Mouse (Mus musculus) liver, embryonic 14.5 days (tissue): Measurements from ENCODE around the gene Gpr19. TPM values are rescaled to one million over a fixed set of nuclear protein-coding genes. Genes with fewer than 3 reads are reported as not detected.

Experiments used
- ATAC-seq: fragments of 200-750 bp; cut with Nextera tagmentation; 2 replicates; pipeline ENCODE4 v1.8.0; 2017; ENCODE audit warnings: moderate number of reproducible peaks, mild to moderate bottlenecking, moderate library complexity; ENCODE audit not compliant: insufficient read depth
- DNase-seq, 3 experiments: peaks; one replicate each; pipeline ENCODE4 v3.0.0-alpha.2; 2012 to 2013; ENCODE audit warnings: low read depth in 3 of 3, low spot score in 3 of 3
- H3K27ac ChIP-seq: fragments of 300-500 bp; sonication (generic); 2 replicates; pipeline ENCODE4 v1.5.1; 2014; ENCODE audit warnings: moderate library complexity, mild to moderate bottlenecking, control low read depth, inconsistent platforms
- H3K27me3 ChIP-seq: fragments of 300-500 bp; sonication (generic); 2 replicates; pipeline ENCODE4 v1.6.1; 2014; ENCODE audit warnings: mild to moderate bottlenecking, low read length, moderate library complexity; ENCODE audit not compliant: control insufficient read depth, insufficient read depth
- H3K36me3 ChIP-seq: fragments of 300-500 bp; sonication (generic); replicated peaks from 2 replicates; pipeline ENCODE4 v1.6.1; 2014; ENCODE audit warnings: low read depth; ENCODE audit not compliant: control insufficient read depth, insufficient read depth
- H3K4me1 ChIP-seq, 2 experiments: fragments of 200-500 bp in 1 of 2; fragments of 300-500 bp in 1 of 2; sonication (generic) in 1 of 2; replicated peaks; 2 replicates each; pipeline ENCODE4 v1.6.1; 2012 to 2014; ENCODE audit warnings: antibody characterized with exemption in 1 of 2, inconsistent platforms in 1 of 2, low read length in 1 of 2; ENCODE audit not compliant: control insufficient read depth in 2 of 2, insufficient read depth in 2 of 2
- H3K4me2 ChIP-seq: fragments of 300-500 bp; sonication (generic); 2 replicates; pipeline ENCODE4 v1.6.1; 2014; ENCODE audit warnings: low read depth, mild to moderate bottlenecking, control low read depth, moderate library complexity
- H3K4me3 ChIP-seq, 2 experiments: fragments of 200-500 bp in 1 of 2; fragments of 300-500 bp in 1 of 2; sonication (generic) in 1 of 2; 2 replicates each; pipeline ENCODE4 v1.5.1; 2012 to 2014; ENCODE audit warnings: low read depth in 2 of 2, low read length in 2 of 2, mild to moderate bottlenecking in 2 of 2, control low read depth in 1 of 2, inconsistent platforms in 1 of 2, moderate library complexity in 1 of 2; ENCODE audit not compliant: insufficient read depth in 1 of 2
- H3K9ac ChIP-seq: fragments of 300-500 bp; sonication (generic); replicated peaks from 2 replicates; pipeline ENCODE4 v1.6.1; 2014; ENCODE audit warnings: mild to moderate bottlenecking, control low read depth, moderate library complexity
- H3K9me3 ChIP-seq: fragments of 300-500 bp; sonication (generic); 2 replicates; pipeline ENCODE4 v1.6.1; 2016; ENCODE audit warnings: low read length, mixed read lengths; ENCODE audit not compliant: control insufficient read depth
- CTCF ChIP-seq: IDR thresholded peaks from 2 replicates; pipeline ENCODE4 v1.5.1; 2016; ENCODE audit warnings: antibody characterized with exemption, low read depth, control low read depth
- EP300 ChIP-seq: IDR thresholded peaks from 2 replicates; pipeline ENCODE4 v1.6.1; 2016; ENCODE audit warnings: antibody characterized with exemption, low read depth
- WGBS: fragments of 180-500 bp; shearing (Covaris S2); extraction: QIAGEN DNeasy Blood & Tissue Kit; methylation state at CpG from one replicate; pipeline ENCODE4 v1.1.7; 2014; ENCODE audit not compliant: insufficient replicate concordance; 5-methylcytosine and 5-hydroxymethylcytosine counted together
- polyA plus RNA-seq, 2 experiments: library from polyadenylated mRNA; depleted of rRNA in 1 of 2; stranded (reverse) in 1 of 2; unstranded in 1 of 2; fragments of >200 nt; fragmentation: Nextera tagmentation in 1 of 2; extraction: Ambion mirVana in 1 of 2; gene quantifications; 2 replicates each; pipeline versions ENCODE4 v1.2.1 to v1.2.3; 2012 to 2014

The Gpr19 gene
- 4.4 and 4.7 TPM in 2 replicates for polyA plus RNA-seq (2012; rRNA removed)
- 4.4 and 4.9 TPM in 2 replicates for polyA plus RNA-seq (2014; fragmentation: Nextera tagmentation; extraction: Ambion mirVana)

DNA sequence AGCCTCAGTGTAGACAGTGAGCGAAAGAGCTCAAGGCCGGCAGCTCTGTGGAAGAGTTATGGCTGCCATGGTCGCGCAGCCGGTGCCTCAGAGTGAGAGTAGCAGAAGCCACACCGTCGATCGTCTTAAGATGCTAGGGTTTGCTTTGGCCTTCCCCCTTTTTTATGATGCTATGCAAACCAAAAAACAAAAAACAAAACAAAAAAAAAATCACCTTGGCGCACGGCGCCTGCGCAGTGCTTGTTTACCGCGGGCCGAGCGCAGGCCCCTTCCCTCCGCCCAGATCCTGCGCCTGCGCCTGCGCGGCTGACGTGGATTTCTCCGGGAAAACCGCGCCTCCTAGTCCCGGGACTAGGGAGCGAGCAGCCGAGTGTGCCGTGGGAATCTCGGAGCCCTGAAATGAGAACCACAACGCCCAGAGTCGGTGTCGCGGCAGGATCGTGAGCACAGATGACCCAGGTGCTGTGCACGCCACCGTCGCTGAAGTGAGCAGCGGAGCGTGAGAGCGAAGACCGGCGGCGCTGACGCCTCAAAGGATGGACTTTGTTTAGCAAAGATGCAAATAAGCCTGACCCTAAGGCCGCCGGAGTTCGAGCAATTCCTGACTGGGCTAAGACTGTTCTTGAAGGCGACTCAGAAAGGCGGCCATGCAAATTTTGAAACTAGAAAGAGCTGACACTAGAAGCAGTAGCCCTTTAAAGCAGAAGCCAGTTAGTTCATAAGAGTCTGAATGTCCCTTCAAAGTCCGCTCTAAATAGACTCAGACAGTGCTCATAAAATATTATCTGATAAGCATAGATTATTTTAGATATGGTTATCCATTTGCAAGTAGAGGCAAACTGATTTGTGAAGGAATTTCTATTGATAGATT lies at the start of gene Gpr19:
Gene Gpr19, minus strand, starts transcription at position 484 of the 871 bp plus-strand sequence.
- Histone ChIP-seq H3K4me3 (peak within 1 kb of the TSS; percentile 78 to 80), H3K27ac (peak within 1 kb of the TSS; percentile 99), H3K4me1 (peaks cover 9 to 13% of the 10 kb centered on the region in 2 experiments), H3K4me2 (peak within 1 kb of the TSS; percentile 98), H3K9me3 (no peaks in the 10 kb centered on the region), H3K36me3 (no peaks in the 10 kb centered on the region), H3K27me3 (no peaks in the 10 kb centered on the region), H3K9ac (peak within 1 kb of the TSS; percentile 99)
- TF ChIP-seq EP300 = no peak; the same call in 1 of the 2 replicates
- peak; percentile 32; the same call in 1 of the 2 replicates for TF ChIP-seq CTCF
- WGBS = under 1% methylated on average over 51 of the region's 51 CpGs
- peak; percentile 90 for ATAC-seq
- DNase-seq = peak; percentile 71 to 80 (median 74)

DNA sequence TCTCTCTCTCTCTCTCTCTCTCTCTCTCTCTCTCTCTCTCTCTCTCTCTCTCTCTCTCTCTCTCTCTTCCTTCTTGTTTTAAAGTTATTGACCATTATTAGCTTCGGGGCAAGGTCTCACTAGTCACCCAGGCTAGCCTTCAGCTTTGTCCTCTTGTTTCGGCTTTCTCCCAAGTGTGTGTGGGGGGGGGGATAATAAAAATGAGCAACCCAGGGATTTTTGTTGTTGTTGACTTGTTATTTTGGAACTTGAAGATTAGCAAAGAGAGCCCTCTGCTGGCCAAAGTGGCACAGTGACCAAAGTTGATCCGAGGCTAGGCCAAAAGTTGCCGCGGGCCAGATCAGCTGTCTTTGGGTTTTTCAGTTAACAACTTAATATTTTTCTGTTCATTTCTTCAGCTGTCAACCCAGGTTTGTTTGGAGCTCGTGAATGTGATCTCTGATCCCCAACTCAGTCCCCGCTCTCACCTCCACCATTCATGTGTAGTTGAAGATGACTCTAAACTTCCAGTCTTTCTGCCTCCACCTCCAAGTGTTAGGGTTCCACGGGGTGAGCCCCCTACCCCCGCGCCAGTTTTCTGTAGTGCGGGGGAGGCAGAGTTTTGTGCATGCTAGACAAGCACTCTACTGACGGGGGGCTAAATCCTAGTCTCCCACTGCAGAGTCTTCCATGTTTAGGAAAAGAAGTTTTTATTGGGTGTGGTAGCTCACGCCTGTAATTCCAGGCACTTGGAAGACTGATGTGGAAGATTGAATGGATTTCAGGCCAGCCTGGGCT lies 49.1 kb upstream of the Gpr19 start:
- Histone ChIP-seq H3K36me3 (peaks cover 49% of the 10 kb centered on the region), H3K9ac (no peak overlapping the region), H3K27me3 (no peaks in the 10 kb centered on the region), H3K4me3 (no peak overlapping the region), H3K4me2 (no peak overlapping the region), H3K27ac (no peak overlapping the region), H3K9me3 (no peaks in the 10 kb centered on the region), H3K4me1 (peaks cover 0 to 12% of the 10 kb centered on the region in 2 experiments; a peak in 3 of 4 replicates)
- TF ChIP-seq EP300 (no peak), CTCF (peak; percentile 81)
- ATAC-seq (no peak), DNase-seq (peak in 2 of 3 experiments; percentile 63 to 71)
- WGBS = 40% methylated on average over 13 of the region's 13 CpGs

DNA sequence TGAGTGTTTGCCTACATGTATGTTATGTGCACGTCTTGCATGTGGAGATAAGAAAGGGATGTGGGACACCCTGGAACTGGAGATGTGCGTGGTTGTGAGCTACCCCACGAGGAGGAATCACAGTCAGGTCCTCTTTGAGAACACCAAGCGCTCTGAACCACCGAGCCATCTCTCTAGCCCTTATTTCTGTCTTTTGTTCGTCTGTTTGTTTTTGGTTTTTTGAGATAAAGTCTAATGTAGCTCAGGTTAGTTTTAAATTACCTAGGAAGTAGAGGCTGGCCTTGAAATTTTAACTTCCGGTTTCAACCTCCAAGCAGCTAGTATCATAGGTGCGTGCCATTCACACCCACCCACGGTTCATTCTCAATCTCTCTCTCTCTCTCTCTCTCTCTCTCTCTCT lies 48.5 kb upstream of the Gpr19 start:
- 74% methylated on average over 9 of the region's 9 CpGs for WGBS
- peaks cover 55% of the 10 kb centered on the region for H3K36me3 ChIP-seq
- ATAC-seq (no peak), DNase-seq (no peak)
- no peak overlapping the region for H3K27ac ChIP-seq
- no peaks in the 10 kb centered on the region for H3K27me3 ChIP-seq
- TF ChIP-seq EP300 (no peak), CTCF (no peak)
- H3K9ac ChIP-seq = no peak overlapping the region
- H3K4me2 ChIP-seq = no peak overlapping the region
- peaks cover 0 to 12% of the 10 kb centered on the region in 2 experiments; a peak in 3 of 4 replicates for H3K4me1 ChIP-seq
- no peaks in the 10 kb centered on the region for H3K9me3 ChIP-seq
- H3K4me3 ChIP-seq = no peak overlapping the region

DNA sequence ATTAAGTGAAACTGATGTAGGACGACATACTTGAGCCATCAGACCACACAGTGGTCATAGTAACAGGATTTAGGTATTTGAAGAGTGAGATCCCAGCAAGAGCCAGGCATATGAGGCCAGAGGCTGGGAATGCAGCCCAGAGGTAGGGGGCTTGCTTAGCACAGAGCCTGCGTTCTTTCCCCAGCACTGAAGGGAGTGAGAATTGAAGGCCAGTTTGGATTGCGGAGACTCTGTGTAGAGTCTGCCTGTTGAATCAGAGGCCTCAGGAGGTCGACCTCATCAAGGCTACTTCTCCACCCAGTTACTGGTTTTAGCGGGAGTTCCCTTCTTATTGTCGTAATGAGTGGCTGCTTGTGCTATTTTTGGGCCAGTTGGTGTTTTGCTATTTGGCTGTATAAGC lies 47.7 kb upstream of the Gpr19 start:
- Histone ChIP-seq H3K27me3 (no peaks in the 10 kb centered on the region), H3K9ac (no peak overlapping the region), H3K4me2 (no peak overlapping the region), H3K27ac (no peak overlapping the region), H3K36me3 (peaks cover 55% of the 10 kb centered on the region), H3K9me3 (no peaks in the 10 kb centered on the region), H3K4me3 (no peak overlapping the region), H3K4me1 (peaks cover 0 to 11% of the 10 kb centered on the region in 2 experiments; a peak in 3 of 4 replicates)
- DNase-seq (no peak), ATAC-seq (no peak)
- WGBS = 60% methylated on average over 6 of the region's 6 CpGs
- TF ChIP-seq CTCF (no peak), EP300 (no peak)
